Mouse (Mus musculus) midbrain, embryonic 12.5 days (tissue): ENCODE results near the gene Rbfox3. TPM values are rescaled to one million over a fixed set of nuclear protein-coding genes. Genes with fewer than 3 reads are reported as not detected.

Experiments used
- ATAC-seq: fragments of 200-750 bp; cut with Nextera tagmentation; 2 replicates; pipeline ENCODE4 v1.8.0; 2017; ENCODE audit warnings: low read depth, moderate TSS enrichment, moderate library complexity; ENCODE audit not compliant: low FRiP score
- H3K27ac ChIP-seq: fragments of 300-500 bp; sonication (generic); replicated peaks from 2 replicates; pipeline ENCODE4 v1.5.1; 2016; ENCODE audit warnings: mild to moderate bottlenecking
- H3K27me3 ChIP-seq: fragments of 300-500 bp; sonication (generic); 2 replicates; pipeline ENCODE4 v1.6.1; 2016; ENCODE audit warnings: mild to moderate bottlenecking
- H3K36me3 ChIP-seq: fragments of 300-500 bp; sonication (generic); 2 replicates; pipeline ENCODE4 v1.6.1; 2016
- H3K4me1 ChIP-seq: fragments of 300-500 bp; sonication (generic); 2 replicates; pipeline ENCODE4 v1.6.1; 2016
- H3K4me2 ChIP-seq: fragments of 300-500 bp; sonication (generic); replicated peaks from 2 replicates; pipeline ENCODE4 v1.6.1; 2016; ENCODE audit warnings: mild to moderate bottlenecking, moderate library complexity
- H3K4me3 ChIP-seq: fragments of 300-500 bp; sonication (generic); 2 replicates; pipeline ENCODE4 v1.5.1; 2016; ENCODE audit warnings: mild to moderate bottlenecking
- H3K9ac ChIP-seq: fragments of 300-500 bp; sonication (generic); replicated peaks from 2 replicates; pipeline ENCODE4 v1.6.1; 2016; ENCODE audit warnings: mild to moderate bottlenecking, moderate library complexity
- H3K9me3 ChIP-seq: fragments of 300-500 bp; sonication (generic); 2 replicates; pipeline ENCODE4 v1.6.1; 2016; ENCODE audit warnings: mild to moderate bottlenecking
- WGBS: fragments of 180-500 bp; shearing (Covaris S2); methylation state at CpG from one replicate; pipeline ENCODE4 v1.1.7; 2016; 5-methylcytosine and 5-hydroxymethylcytosine counted together
- polyA plus RNA-seq: library from polyadenylated mRNA; unstranded; fragments of >200 nt; fragmentation: Nextera tagmentation; extraction: Ambion mirVana; gene quantifications from 2 replicates; pipeline ENCODE4 v1.2.1, GENCODE M21; 2016

Gene Rbfox3
- polyA plus RNA-seq, 1 experiment from 2014 or later, result 16.0 TPM

DNA sequence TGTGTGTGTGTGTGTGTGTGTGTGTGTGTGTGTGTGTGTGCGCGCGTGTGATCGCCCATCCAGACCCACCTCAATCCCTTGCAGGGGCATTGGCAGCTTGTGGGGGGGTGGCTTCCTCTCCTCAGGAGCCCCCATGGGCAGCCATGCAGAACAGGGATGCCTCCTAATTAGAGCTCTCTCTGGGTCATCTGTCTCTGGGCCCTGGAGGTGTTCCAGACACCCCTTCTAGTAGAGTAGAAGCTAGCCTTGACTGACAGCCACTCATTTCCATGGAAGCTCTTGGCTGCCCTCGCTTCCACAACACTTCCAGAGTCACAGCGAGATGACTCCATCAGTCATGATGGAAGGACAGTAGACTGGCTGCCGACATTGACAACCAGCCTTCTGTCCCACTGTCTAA lies 140.6 kb downstream of the Rbfox3 start:
- Histone ChIP-seq H3K27ac (no peak overlapping the region), H3K9ac (no peak overlapping the region), H3K27me3 (no peaks in the 10 kb centered on the region), H3K4me1 (peaks cover 23% of the 10 kb centered on the region), H3K36me3 (no peaks in the 10 kb centered on the region), H3K9me3 (no peaks in the 10 kb centered on the region), H3K4me2 (no peak overlapping the region), H3K4me3 (no peak overlapping the region)
- whole genome bisulfite sequencing, result 98% methylated on average over 7 of the region's 7 CpGs
- ATAC-seq, result no peak

DNA sequence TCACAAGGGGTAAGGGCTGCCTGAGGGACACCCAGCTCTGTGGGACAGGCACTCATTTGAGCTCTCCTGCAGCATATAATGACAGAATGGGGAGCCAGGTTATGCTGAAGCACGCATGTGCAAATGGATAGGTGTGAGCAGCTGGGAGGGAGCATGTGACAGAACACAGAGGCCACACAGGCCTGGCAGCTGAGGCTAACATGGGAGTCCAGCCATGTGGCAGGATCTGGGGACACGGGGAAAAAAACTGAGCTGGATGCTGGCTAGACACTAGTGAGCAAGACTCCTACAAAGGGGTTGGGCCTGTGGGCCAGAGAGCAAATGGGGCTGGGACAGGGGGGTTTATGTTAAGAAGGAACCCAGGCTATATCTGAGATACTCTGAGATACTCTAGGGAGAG lies 141.9 kb downstream of the Rbfox3 start:
- H3K36me3 ChIP-seq, result no peaks in the 10 kb centered on the region
- no peak overlapping the region for H3K9ac ChIP-seq
- no peaks in the 10 kb centered on the region for H3K27me3 ChIP-seq
- ATAC-seq, result no peak
- no peak overlapping the region for H3K4me3 ChIP-seq
- H3K4me2 ChIP-seq, result no peak overlapping the region
- WGBS, result 74% methylated on average over 2 of the region's 2 CpGs
- H3K27ac ChIP-seq, result 0 out of 2 replicates have a peak overlapping the region, but pooled peaks have one; percentile 8
- H3K4me1 ChIP-seq, result peaks cover 23% of the 10 kb centered on the region
- H3K9me3 ChIP-seq, result no peaks in the 10 kb centered on the region

DNA sequence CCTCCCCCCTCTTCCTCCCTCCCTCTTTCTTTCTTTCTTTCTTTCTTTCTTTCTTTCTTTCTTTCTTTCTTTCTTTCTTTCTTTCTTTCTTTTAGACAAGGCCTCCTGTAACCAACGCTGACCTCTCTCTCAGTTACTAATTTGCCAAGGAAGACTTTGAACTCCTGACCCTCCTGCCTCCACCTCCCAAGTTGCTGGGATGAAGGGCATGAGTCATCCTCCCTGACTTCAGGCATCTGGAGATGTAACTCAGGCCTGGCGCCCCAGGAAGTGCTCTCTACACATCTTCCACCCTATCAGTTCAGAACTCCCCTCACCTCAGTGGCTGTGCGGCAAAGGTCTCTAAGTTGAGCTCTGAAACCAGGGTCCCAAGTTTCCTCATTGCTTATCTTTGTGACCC lies 143.0 kb downstream of the Rbfox3 start:
- H3K9me3 ChIP-seq, result no peaks in the 10 kb centered on the region
- no peak overlapping the region for H3K4me3 ChIP-seq
- no peak overlapping the region for H3K9ac ChIP-seq
- no peak for ATAC-seq
- H3K4me2 ChIP-seq, result no peak overlapping the region
- H3K27ac ChIP-seq, result no peak overlapping the region
- no peaks in the 10 kb centered on the region for H3K36me3 ChIP-seq
- H3K4me1 ChIP-seq, result peaks cover 21% of the 10 kb centered on the region
- 80% methylated on average over 3 of the region's 3 CpGs for WGBS
- no peaks in the 10 kb centered on the region for H3K27me3 ChIP-seq

DNA sequence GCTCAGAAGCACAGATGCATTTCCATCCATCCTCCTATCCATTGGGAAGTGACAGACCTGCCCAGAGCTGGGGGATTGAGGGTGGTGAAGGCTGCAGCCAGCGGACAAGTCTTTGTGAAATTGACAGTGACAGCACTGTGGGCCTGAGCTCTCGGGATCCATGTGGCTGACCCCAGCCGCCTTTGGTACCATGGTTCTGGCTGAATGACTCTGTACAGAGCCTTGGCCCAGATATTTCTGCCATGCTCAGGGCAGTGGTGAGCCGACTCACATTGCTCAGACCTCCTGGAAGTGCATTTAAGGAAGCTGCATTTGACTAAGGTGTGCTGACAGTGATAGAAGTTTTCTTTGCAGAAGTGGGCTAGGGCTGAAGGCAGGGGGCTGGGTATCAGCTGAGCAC lies 144.0 kb downstream of the Rbfox3 start:
- 70% methylated on average over 4 of the region's 4 CpGs for WGBS
- H3K4me2 ChIP-seq, result no peak overlapping the region
- H3K9ac ChIP-seq, result no peak overlapping the region; the same call in 1 of the 2 replicates
- no peak for ATAC-seq
- H3K4me3 ChIP-seq, result no peak overlapping the region
- H3K27ac ChIP-seq, result peak overlapping the region; percentile 52
- no peaks in the 10 kb centered on the region for H3K27me3 ChIP-seq
- H3K36me3 ChIP-seq, result no peaks in the 10 kb centered on the region
- H3K9me3 ChIP-seq, result no peaks in the 10 kb centered on the region
- peaks cover 17% of the 10 kb centered on the region for H3K4me1 ChIP-seq

DNA sequence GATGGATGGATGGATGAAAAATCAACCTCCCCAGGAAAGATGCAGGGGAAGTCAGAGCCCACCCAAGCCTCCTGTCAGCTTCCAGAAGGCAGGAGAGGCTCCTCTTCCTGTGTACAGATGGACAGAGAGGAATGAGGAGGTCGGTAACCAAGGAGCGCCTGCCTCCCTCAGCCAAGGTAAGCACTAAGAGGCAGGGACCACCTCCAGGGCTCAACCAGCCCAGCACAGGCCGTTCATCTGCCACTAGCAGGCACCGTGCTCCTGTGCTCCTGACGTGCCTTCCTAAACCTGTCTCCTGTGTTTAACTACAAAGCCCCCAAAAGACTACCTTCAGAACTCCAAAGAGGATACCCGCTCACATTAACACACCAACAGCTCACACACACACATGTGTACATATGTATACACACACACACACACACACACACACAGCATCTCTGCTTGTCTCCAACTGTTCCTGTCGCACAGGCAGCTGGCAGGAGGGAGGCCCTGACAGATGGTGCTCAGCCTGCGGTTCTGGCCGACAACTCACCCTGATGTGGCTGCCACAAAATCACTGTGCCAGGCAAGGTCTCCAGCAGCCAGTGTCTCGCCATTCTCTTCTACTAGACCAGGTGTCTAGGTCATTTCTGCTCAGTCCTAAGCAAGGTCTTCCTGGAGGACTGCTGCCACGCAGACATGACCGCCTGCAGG lies 151.0 kb downstream of the Rbfox3 start:
- 0 out of 2 replicates have a peak overlapping the region, but pooled peaks have one; percentile 8 for H3K27ac ChIP-seq
- H3K9ac ChIP-seq, result no peak overlapping the region
- no peak for ATAC-seq
- H3K9me3 ChIP-seq, result no peaks in the 10 kb centered on the region
- no peaks in the 10 kb centered on the region for H3K36me3 ChIP-seq
- peaks cover 2% of the 10 kb centered on the region; the same call in 1 of the 2 replicates for H3K4me1 ChIP-seq
- H3K4me2 ChIP-seq, result no peak overlapping the region
- no peaks in the 10 kb centered on the region for H3K27me3 ChIP-seq
- no peak overlapping the region for H3K4me3 ChIP-seq
- 88% methylated on average over 12 of the region's 12 CpGs for WGBS

GRCm38 (mm10) chr11:118759228-118759627 lies 152.2 kb downstream of the Rbfox3 start:
- Histone ChIP-seq H3K36me3 (no peaks in the 10 kb centered on the region), H3K4me2 (no peak overlapping the region), H3K9me3 (no peaks in the 10 kb centered on the region), H3K27me3 (no peaks in the 10 kb centered on the region), H3K4me1 (peaks cover 11% of the 10 kb centered on the region), H3K9ac (no peak overlapping the region), H3K27ac (no peak overlapping the region), H3K4me3 (no peak overlapping the region)
- 90% methylated on average over 8 of the region's 8 CpGs for WGBS
- ATAC-seq, result no peak

- Histone ChIP-seq H3K9ac (no peak overlapping the region), H3K9me3 (no peaks in the 10 kb centered on the region), H3K27me3 (no peaks in the 10 kb centered on the region), H3K27ac (no peak overlapping the region), H3K4me1 (peaks cover 11% of the 10 kb centered on the region), H3K4me2 (no peak overlapping the region), H3K4me3 (no peak overlapping the region), H3K36me3 (no peaks in the 10 kb centered on the region)
- ATAC-seq, result no peak
- WGBS, result 85% methylated on average over 10 of the region's 10 CpGs
Observed at GRCm38 (mm10) chr11:118758277-118758990, 153.0 kb downstream of the Rbfox3 start.

DNA sequence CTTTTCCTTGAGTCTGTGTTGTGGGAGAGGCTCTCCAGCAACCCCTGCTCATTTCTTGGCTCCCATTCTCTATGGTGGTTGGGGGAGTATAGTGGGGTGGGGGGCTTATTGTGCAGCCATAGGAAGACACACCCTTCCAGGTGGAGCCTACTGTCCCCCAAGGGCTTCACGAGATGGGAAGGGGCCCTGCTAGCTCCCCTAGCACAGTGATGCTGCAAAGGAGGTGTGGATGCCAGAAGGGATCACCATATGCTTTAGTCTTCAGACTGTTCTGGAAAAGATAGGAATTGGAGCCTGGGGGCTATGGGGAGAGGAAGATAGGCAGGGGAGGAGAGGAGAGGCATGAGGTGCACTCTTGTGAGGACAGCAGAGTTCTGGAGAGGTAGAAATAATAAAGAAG lies 153.9 kb downstream of the Rbfox3 start:
- WGBS, result 95% methylated on average over 1 of the region's 1 CpGs
- Histone ChIP-seq H3K27ac (no peak overlapping the region), H3K36me3 (no peaks in the 10 kb centered on the region), H3K4me3 (no peak overlapping the region), H3K9ac (no peak overlapping the region), H3K4me2 (no peak overlapping the region), H3K27me3 (no peaks in the 10 kb centered on the region), H3K9me3 (no peaks in the 10 kb centered on the region), H3K4me1 (peaks cover 18% of the 10 kb centered on the region)
- ATAC-seq, result no peak

DNA sequence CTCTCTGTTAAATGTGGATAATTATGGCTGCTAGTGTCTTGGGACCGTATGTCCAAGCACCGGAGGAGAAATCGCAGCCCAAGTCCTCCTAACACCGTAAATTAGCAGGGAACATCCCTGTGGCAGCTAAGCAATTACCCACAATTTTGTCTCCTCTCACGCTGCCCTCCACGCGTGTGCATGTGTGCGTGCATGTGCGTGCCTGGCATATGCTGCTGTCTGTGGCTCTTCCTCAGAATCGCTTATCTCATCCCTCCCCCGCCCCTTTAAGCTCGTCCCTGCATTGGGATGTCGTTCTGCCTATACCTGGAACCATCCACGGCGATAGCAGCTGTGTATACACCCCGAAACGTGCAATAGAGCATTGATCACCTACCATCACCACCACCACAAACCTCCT lies 156.4 kb downstream of the Rbfox3 start:
- no peak overlapping the region for H3K27ac ChIP-seq
- no peaks in the 10 kb centered on the region for H3K36me3 ChIP-seq
- no peak overlapping the region for H3K4me2 ChIP-seq
- ATAC-seq, result no peak
- H3K4me3 ChIP-seq, result no peak overlapping the region
- 83% methylated on average over 17 of the region's 17 CpGs for WGBS
- no peaks in the 10 kb centered on the region for H3K27me3 ChIP-seq
- H3K4me1 ChIP-seq, result peaks cover 27% of the 10 kb centered on the region
- H3K9me3 ChIP-seq, result no peaks in the 10 kb centered on the region
- no peak overlapping the region for H3K9ac ChIP-seq

- H3K27ac ChIP-seq, result no peak overlapping the region
- H3K4me3 ChIP-seq, result no peak overlapping the region
- ATAC-seq, result no peak
- H3K4me1 ChIP-seq, result peaks cover 27% of the 10 kb centered on the region
- no peaks in the 10 kb centered on the region for H3K9me3 ChIP-seq
- H3K36me3 ChIP-seq, result no peaks in the 10 kb centered on the region
- H3K27me3 ChIP-seq, result no peaks in the 10 kb centered on the region
- no peak overlapping the region for H3K4me2 ChIP-seq
- 61% methylated on average over 4 of the region's 4 CpGs for WGBS
- H3K9ac ChIP-seq, result no peak overlapping the region
Observed at GRCm38 (mm10) chr11:118754535-118754934, 156.9 kb downstream of the Rbfox3 start.

GRCm38 (mm10) chr11:118751879-118752616 lies 159.3 kb downstream of the Rbfox3 start:
- peak overlapping the region; percentile 31; the same call in 1 of the 2 replicates for H3K9ac ChIP-seq
- no peak overlapping the region for H3K4me2 ChIP-seq
- H3K27ac ChIP-seq, result no peak overlapping the region; the same call in 1 of the 2 replicates
- no peaks in the 10 kb centered on the region for H3K36me3 ChIP-seq
- peaks cover 29% of the 10 kb centered on the region for H3K4me1 ChIP-seq
- 0 out of 2 replicates have a peak, but pooled peaks cover 4% of the 10 kb centered on the region for H3K27me3 ChIP-seq
- no peaks in the 10 kb centered on the region for H3K9me3 ChIP-seq
- WGBS, result 69% methylated on average over 7 of the region's 7 CpGs
- no peak for ATAC-seq
- no peak overlapping the region for H3K4me3 ChIP-seq
